Mouse (Mus musculus) liver, embryonic 13.5 days (tissue): ENCODE results near the gene Sox10. TPM values are rescaled to one million over a fixed set of nuclear protein-coding genes. Genes with fewer than 3 reads are reported as not detected.

ENCODE experiments used
- ATAC-seq: fragments of 200-750 bp; cut with Nextera tagmentation; 2 replicates; pipeline ENCODE4 v1.8.0; 2017; ENCODE audit warnings: low read depth, mild to moderate bottlenecking, moderate number of reproducible peaks, moderate library complexity
- DNase-seq: peaks from one replicate; pipeline ENCODE4 v3.0.0; 2022
- H3K27ac ChIP-seq: fragments of 300-500 bp; sonication (generic); 2 replicates; pipeline ENCODE4 v1.5.1; 2015; ENCODE audit warnings: moderate library complexity, mild to moderate bottlenecking, inconsistent platforms
- H3K27me3 ChIP-seq: fragments of 300-500 bp; sonication (generic); 2 replicates; pipeline ENCODE4 v1.6.1; 2015; ENCODE audit warnings: mild to moderate bottlenecking, inconsistent platforms
- H3K36me3 ChIP-seq: fragments of 300-500 bp; sonication (generic); 2 replicates; pipeline ENCODE4 v1.6.1; 2015; ENCODE audit warnings: mild to moderate bottlenecking, inconsistent platforms
- H3K4me1 ChIP-seq: fragments of 300-500 bp; sonication (generic); replicated peaks from 2 replicates; pipeline ENCODE4 v1.6.1; 2015; ENCODE audit warnings: inconsistent platforms
- H3K4me2 ChIP-seq: fragments of 300-500 bp; sonication (generic); 2 replicates; pipeline ENCODE4 v1.6.1; 2015; ENCODE audit warnings: inconsistent platforms, mild to moderate bottlenecking, moderate library complexity
- H3K4me3 ChIP-seq: fragments of 300-500 bp; sonication (generic); replicated peaks from 2 replicates; pipeline ENCODE4 v1.5.1; 2015; ENCODE audit warnings: mild to moderate bottlenecking, inconsistent platforms
- H3K9ac ChIP-seq: fragments of 300-500 bp; sonication (generic); 2 replicates; pipeline ENCODE4 v1.6.1; 2015; ENCODE audit warnings: mild to moderate bottlenecking, inconsistent platforms
- H3K9me3 ChIP-seq: fragments of 300-500 bp; sonication (generic); replicated peaks from 2 replicates; pipeline ENCODE4 v1.6.1; 2016; ENCODE audit warnings: inconsistent platforms
- WGBS: fragments of 180-500 bp; shearing (Covaris S2); methylation state at CpG from one replicate; pipeline ENCODE4 v1.1.7; 2015; ENCODE audit not compliant: insufficient replicate concordance; 5-methylcytosine and 5-hydroxymethylcytosine counted together
- polyA plus RNA-seq: library from polyadenylated mRNA; unstranded; fragments of >200 nt; fragmentation: Nextera tagmentation; extraction: Ambion mirVana; gene quantifications from 2 replicates; pipeline ENCODE4 v1.2.1, GENCODE M21; 2015

The Sox10 gene
- polyA plus RNA-seq, 1 experiment from 2014 or later: 0.10 TPM

GRCm38 (mm10) chr15:79122546-79122945, 42.5 kb downstream of the Sox10 start:
- no peak for DNase-seq
- no peaks in the 10 kb centered on the region for H3K9me3 ChIP-seq
- peaks cover 43% of the 10 kb centered on the region for H3K36me3 ChIP-seq
- H3K4me3 ChIP-seq: no peak overlapping the region
- H3K27me3 ChIP-seq: no peaks in the 10 kb centered on the region
- no peaks in the 10 kb centered on the region for H3K4me1 ChIP-seq
- H3K4me2 ChIP-seq: no peak overlapping the region
- ATAC-seq: no peak
- H3K27ac ChIP-seq: no peak overlapping the region
- WGBS: 81% methylated on average over 13 of the region's 13 CpGs
- H3K9ac ChIP-seq: no peak overlapping the region

- 72% methylated on average over 4 of the region's 4 CpGs for WGBS
- ATAC-seq: no peak
- Histone ChIP-seq H3K27me3 (no peaks in the 10 kb centered on the region), H3K9me3 (no peaks in the 10 kb centered on the region), H3K36me3 (peaks cover 39% of the 10 kb centered on the region), H3K4me1 (no peaks in the 10 kb centered on the region), H3K9ac (no peak overlapping the region), H3K27ac (no peak overlapping the region), H3K4me3 (no peak overlapping the region), H3K4me2 (no peak overlapping the region)
- DNase-seq: no peak
Observed at GRCm38 (mm10) chr15:79122119-79122518, 42.9 kb downstream of the Sox10 start.

- 83% methylated on average over 9 of the region's 9 CpGs for WGBS
- H3K4me2 ChIP-seq: no peak overlapping the region
- no peak overlapping the region for H3K4me3 ChIP-seq
- H3K36me3 ChIP-seq: peaks cover 29% of the 10 kb centered on the region
- no peaks in the 10 kb centered on the region for H3K9me3 ChIP-seq
- ATAC-seq: no peak
- DNase-seq: no peak
- H3K4me1 ChIP-seq: no peaks in the 10 kb centered on the region
- no peak overlapping the region for H3K9ac ChIP-seq
- H3K27ac ChIP-seq: no peak overlapping the region
- no peaks in the 10 kb centered on the region for H3K27me3 ChIP-seq
Observed at GRCm38 (mm10) chr15:79119491-79119890, 45.5 kb downstream of the Sox10 start.

GRCm38 (mm10) chr15:79115276-79115675, 49.8 kb downstream of the Sox10 start:
- WGBS: 54% methylated on average over 5 of the region's 5 CpGs
- Histone ChIP-seq H3K27me3 (peaks cover 4% of the 10 kb centered on the region), H3K4me1 (peaks cover 10% of the 10 kb centered on the region), H3K4me3 (no peak overlapping the region), H3K9me3 (no peaks in the 10 kb centered on the region), H3K9ac (no peak overlapping the region), H3K27ac (no peak overlapping the region), H3K36me3 (peaks cover 8% of the 10 kb centered on the region; the same call in 1 of the 2 replicates), H3K4me2 (no peak overlapping the region)
- ATAC-seq: no peak
- no peak for DNase-seq

- H3K36me3 ChIP-seq: peaks cover 8% of the 10 kb centered on the region; the same call in 1 of the 2 replicates
- no peak overlapping the region for H3K4me3 ChIP-seq
- H3K4me1 ChIP-seq: peaks cover 33% of the 10 kb centered on the region
- H3K9ac ChIP-seq: no peak overlapping the region
- ATAC-seq (no peak), DNase-seq (no peak)
- H3K9me3 ChIP-seq: no peaks in the 10 kb centered on the region
- H3K27ac ChIP-seq: no peak overlapping the region
- peaks cover 14% of the 10 kb centered on the region for H3K27me3 ChIP-seq
- WGBS: 74% methylated on average over 3 of the region's 4 CpGs
- H3K4me2 ChIP-seq: no peak overlapping the region
Observed at GRCm38 (mm10) chr15:79111774-79112173, 53.3 kb downstream of the Sox10 start.

DNA sequence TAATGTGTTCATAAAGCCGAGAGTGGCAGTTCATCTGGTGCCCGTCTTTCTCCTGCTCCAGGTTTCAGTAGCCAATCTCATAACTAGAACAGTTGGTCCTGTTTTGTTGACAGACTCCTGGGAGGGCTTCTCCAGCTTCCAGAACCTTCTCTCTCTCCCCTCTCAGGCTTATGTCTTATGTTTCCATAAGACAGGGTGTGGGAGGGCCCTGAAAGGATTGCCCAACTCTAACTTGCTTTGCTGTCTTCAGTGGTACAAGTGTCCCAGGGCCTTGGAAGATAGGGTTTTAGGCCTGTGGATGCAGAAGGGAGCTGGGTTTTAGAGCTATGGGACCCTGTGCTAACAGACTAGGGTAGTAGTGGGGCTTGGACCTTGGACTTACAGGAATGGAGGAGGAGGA, 54.5 kb downstream of the Sox10 start:
- ATAC-seq (no peak), DNase-seq (no peak)
- H3K4me1 ChIP-seq: peaks cover 46% of the 10 kb centered on the region
- peaks cover 14% of the 10 kb centered on the region for H3K27me3 ChIP-seq
- H3K36me3 ChIP-seq: peaks cover 8% of the 10 kb centered on the region; the same call in 1 of the 2 replicates
- H3K9me3 ChIP-seq: no peaks in the 10 kb centered on the region
- peak overlapping the region; percentile 99 for H3K4me2 ChIP-seq
- WGBS: 74% methylated on average over 2 of the region's 2 CpGs
- no peak overlapping the region for H3K27ac ChIP-seq
- H3K9ac ChIP-seq: 0 out of 2 replicates have a peak overlapping the region, but pooled peaks have one; percentile 11
- H3K4me3 ChIP-seq: 0 out of 2 replicates have a peak overlapping the region, but pooled peaks have one; percentile 77

- ATAC-seq: no peak
- H3K4me1 ChIP-seq: peaks cover 51% of the 10 kb centered on the region
- peak overlapping the region; percentile 88; the same call in 1 of the 2 replicates for H3K9ac ChIP-seq
Observed at GRCm38 (mm10) chr15:79110031-79110430, 55.0 kb downstream of the Sox10 start.

DNA sequence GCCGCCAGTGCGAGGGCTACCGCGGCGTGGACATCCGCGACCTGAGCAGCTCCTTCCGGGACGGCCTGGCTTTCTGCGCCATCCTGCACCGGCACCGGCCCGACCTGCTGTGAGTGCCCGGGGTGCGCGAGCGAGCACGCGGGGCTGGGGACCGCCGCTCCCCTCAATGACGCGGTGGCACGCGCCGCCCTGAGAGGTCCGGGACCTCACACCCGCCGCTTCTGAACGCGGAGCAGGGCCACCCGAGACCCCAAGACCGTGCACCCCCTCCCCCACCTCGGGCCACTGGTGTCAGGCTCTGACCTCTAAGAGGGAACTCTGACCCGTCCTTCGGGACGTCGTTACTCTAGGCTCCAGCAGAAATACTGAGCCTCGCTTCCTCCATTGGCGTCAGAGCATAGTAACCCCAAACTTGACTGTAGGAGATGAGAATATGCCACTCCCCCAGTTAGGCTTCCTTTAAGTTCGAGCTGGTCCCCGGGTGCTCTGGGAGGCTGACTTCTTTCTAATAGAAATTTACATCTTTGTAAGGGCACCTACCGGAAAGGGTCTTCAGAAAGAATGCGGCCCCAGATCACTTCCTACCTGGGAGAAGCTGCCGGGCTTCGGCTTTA, 55.6 kb downstream of the Sox10 start:
- peaks cover 53% of the 10 kb centered on the region for H3K4me1 ChIP-seq
- no peaks in the 10 kb centered on the region for H3K36me3 ChIP-seq
- H3K27me3 ChIP-seq: peaks cover 14% of the 10 kb centered on the region
- H3K9me3 ChIP-seq: no peaks in the 10 kb centered on the region
- H3K27ac ChIP-seq: peak overlapping the region; percentile 50
- H3K4me3 ChIP-seq: peak overlapping the region; percentile 77
- WGBS: under 1% methylated on average over 43 of the region's 46 CpGs
- ATAC-seq (peak; percentile 60), DNase-seq (peak; percentile 36)
- H3K4me2 ChIP-seq: peak overlapping the region; percentile 99
- H3K9ac ChIP-seq: peak overlapping the region; percentile 88

More at GRCm38 (mm10) chr15:79110031-79110430, 55.0 kb downstream of the Sox10 start:
- H3K36me3 ChIP-seq: peaks cover 4% of the 10 kb centered on the region; the same call in 1 of the 2 replicates
- no peaks in the 10 kb centered on the region for H3K9me3 ChIP-seq
- peak overlapping the region; percentile 77 for H3K4me3 ChIP-seq
- no peak for DNase-seq
- no peak overlapping the region for H3K27ac ChIP-seq
- WGBS: 14% methylated on average over 9 of the region's 9 CpGs
- peak overlapping the region; percentile 99 for H3K4me2 ChIP-seq
- H3K27me3 ChIP-seq: peaks cover 14% of the 10 kb centered on the region

GRCm38 (mm10) chr15:79108421-79109320, 56.4 kb downstream of the Sox10 start, which contains the start of gene Micall1:
Gene Micall1, plus strand, starts transcription at chr15:79108898.
- H3K4me3 ChIP-seq: peak within 1 kb of the TSS; percentile 77
- peaks cover 53% of the 10 kb centered on the region for H3K4me1 ChIP-seq
- peak within 1 kb of the TSS; percentile 99 for H3K4me2 ChIP-seq
- ATAC-seq (peak; percentile 79), DNase-seq (peak; percentile 58)
- H3K27ac ChIP-seq: peak within 1 kb of the TSS; percentile 50
- peak within 1 kb of the TSS; percentile 88 for H3K9ac ChIP-seq
- WGBS: under 1% methylated on average over 49 of the region's 85 CpGs
- no peaks in the 10 kb centered on the region for H3K9me3 ChIP-seq
- peaks cover 14% of the 10 kb centered on the region for H3K27me3 ChIP-seq
- no peaks in the 10 kb centered on the region for H3K36me3 ChIP-seq

GRCm38 (mm10) chr15:79107966-79108365, 57.1 kb downstream of the Sox10 start:
- Histone ChIP-seq H3K27ac (peak overlapping the region; percentile 50; the same call in 1 of the 2 replicates), H3K9me3 (no peaks in the 10 kb centered on the region), H3K4me1 (peaks cover 53% of the 10 kb centered on the region), H3K4me3 (peak overlapping the region; percentile 77; the same call in 1 of the 2 replicates), H3K4me2 (peak overlapping the region; percentile 99), H3K36me3 (no peaks in the 10 kb centered on the region), H3K9ac (peak overlapping the region; percentile 88), H3K27me3 (peaks cover 14% of the 10 kb centered on the region)
- WGBS: 35% methylated on average over 7 of the region's 7 CpGs
- ATAC-seq (no peak), DNase-seq (no peak)

DNA sequence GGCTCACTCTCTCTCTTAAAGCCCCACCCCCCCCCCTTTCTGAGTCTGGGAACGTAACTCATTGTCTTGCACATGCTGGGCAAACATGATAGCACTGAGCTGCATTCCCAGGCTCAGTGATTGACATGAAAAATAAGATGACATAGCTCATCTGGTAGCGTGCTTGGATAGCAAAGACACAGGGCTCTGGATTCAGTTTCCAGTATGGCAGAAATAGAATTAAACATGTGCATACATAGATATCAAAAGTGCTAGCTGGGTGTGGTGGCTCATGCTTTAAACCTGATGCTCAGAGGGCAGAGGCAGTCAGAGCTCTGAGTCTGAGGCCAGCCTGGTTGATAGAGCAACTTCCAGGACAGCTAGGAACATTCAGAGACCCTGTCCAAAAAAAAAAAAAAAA, 59.2 kb downstream of the Sox10 start:
- Histone ChIP-seq H3K27ac (peak overlapping the region; percentile 53), H3K4me2 (0 out of 2 replicates have a peak overlapping the region, but pooled peaks have one; percentile 5), H3K9me3 (no peaks in the 10 kb centered on the region), H3K9ac (no peak overlapping the region), H3K4me3 (no peak overlapping the region), H3K27me3 (peaks cover 14% of the 10 kb centered on the region), H3K36me3 (no peaks in the 10 kb centered on the region), H3K4me1 (peaks cover 49% of the 10 kb centered on the region)
- DNase-seq: peak; percentile 31
- ATAC-seq: peak; percentile 67
- WGBS: 12% methylated on average over 2 of the region's 2 CpGs
